Mouse (Mus musculus): Measurements from ENCODE around the gene Slc3a2. TPM values are rescaled to one million over a fixed set of nuclear protein-coding genes. Genes with fewer than 3 reads are reported as not detected.

The Slc3a2 gene
- total RNA-seq, 2 experiments from 2014 or later: 24.6 to 26.8 TPM

DNA sequence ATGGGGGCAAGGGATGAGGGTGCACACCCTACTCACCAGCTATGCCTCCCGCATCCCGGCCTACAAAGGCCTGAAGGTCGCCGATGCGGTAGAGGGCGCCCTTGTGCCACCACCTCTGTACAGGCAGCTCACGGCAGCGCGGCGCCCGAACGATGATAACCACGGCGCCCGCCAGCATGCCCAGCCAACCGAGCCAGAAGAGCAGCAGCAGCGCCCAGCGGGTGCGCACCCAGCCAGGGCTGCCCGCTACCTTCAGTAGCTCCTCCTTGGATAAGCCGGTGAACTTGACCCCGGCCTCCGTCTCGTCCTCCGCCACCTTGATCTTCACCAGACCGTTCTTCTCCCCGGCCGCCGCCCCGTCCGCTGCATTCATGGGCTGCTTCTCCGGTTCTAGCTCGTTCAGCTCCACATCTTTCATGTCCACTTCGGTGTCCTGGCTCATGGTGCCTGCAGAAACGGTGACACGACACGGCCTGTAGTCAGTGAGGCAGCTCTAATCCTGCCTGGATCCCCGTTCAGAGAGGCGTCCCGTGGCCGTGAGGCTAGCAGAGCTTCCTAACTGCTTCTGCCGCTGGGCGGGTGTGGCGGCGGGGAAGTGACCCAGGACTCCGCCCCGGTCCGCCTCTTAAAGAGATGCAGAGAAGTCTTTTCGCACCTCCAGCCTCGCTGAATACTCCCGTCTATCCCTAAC, 9.7 kb downstream of the Slc3a2 start:
- intact Hi-C loops (cut with DNase I; ENCODE audit: low total_unique reads): no loop called here
- DNase-seq: peak; percentile 92

DNA sequence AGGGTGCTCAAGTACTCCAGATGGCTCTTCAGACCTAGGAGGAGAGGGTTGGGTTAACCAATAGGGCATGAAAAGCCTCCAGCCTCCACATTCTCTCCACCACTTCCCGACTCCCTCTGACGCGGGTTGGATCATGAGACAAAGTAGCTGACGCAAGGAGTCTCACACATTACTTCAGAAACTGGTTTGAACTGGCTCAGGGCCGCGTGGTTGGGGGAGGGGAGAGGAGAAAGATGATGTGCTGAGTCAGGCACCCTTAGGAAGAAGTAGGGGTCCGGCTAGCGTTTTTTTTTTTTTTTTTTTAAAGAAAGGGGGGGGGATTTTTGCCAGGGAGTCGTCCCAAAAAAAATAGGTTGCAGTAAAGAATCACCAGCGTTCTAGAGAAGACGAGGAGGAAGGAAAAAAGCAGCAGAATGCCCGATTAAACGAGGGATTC, 10.3 kb downstream of the Slc3a2 start:
- peak; percentile 71 for DNase-seq
- intact Hi-C loops (cut with DNase I; ENCODE audit: low total_unique reads): no loop called here

DNA sequence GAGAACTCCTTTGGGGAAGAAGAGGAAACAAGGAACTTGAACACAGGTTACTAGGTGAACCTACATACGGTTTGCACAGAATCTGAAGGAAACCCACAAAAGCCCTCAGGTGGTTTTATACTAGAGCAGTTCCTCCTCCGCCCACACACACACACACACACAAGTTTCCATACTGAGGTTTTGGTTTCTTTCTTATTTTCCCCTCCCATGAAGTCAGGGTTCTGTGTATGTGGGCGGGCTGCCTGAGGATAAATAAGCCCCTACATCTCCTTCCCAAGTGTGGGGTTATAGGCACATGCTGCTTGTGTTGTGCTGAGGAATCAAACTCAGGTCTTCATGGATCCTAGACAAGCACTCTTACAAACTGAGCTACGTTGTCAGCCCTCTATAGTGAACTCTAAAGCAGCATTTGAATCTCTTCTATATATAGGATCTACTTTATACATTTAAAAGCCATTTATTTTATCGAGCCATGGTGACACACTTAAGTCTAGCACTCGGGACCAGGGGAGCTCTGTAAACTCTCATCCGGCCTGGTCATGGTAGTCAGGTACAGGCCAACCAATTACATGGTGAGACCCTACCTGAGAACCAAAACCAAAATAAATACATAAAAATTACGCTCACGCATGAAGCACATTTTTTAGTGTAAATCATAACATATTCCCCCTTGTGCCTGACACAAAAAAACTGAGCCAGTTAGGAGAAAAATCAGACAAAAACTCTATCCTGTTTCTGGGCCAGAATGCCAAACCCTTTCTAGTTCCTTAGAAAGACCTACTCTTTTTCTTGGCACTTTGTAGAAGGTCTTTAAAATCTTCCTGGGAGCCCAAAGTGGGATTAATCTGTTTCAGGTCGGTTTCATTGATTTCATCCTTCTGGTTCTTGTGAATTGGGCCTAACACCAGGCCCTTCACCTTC, 11.0 kb downstream of the Slc3a2 start:
- no peak for DNase-seq
- intact Hi-C loops (cut with DNase I; ENCODE audit: low total_unique reads): no loop called here

DNA sequence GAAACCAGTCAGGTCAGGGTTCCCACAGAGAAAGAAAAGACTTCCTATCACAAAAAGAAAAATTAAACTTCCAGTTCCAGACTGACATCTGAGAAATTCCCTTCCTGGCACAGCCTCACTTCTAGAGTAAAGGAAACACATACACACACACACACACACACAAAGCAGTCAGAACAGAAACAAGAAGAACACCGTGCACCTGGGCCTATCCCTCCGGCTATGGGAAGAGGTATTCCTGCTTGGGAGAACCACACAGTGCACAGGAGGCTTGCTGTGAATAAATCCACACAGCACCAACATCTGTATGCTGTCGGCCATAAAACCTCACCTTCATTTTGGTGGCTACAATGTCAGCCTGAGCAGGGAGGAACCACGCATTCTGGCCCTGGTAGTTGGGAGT, 11.7 kb downstream of the Slc3a2 start:
- DNase-seq: no peak
- intact Hi-C loops (cut with DNase I; ENCODE audit: low total_unique reads): no loop called here

DNA sequence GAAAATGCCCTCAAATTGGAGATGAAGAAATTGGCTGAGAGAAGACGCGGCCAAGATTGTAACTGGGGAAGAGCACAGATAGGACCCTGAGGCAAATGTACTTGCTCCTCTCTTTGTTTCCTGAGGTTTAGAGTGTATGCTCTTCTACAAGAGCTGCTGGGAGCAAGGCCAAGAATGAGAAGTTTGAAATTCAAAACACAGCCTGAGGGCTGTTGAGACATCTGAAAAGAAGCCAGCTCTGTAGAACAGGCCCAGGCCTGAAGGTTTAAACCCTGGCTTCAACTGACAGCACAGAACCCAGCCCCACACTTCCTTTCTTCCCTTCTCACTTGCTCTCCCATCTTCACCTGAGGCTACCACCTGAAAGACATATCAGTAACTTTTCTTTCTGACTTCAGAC, 13.1 kb downstream of the Slc3a2 start:
- DNase-seq: no peak
- intact Hi-C loops (cut with DNase I; ENCODE audit: low total_unique reads): no loop called here

DNA sequence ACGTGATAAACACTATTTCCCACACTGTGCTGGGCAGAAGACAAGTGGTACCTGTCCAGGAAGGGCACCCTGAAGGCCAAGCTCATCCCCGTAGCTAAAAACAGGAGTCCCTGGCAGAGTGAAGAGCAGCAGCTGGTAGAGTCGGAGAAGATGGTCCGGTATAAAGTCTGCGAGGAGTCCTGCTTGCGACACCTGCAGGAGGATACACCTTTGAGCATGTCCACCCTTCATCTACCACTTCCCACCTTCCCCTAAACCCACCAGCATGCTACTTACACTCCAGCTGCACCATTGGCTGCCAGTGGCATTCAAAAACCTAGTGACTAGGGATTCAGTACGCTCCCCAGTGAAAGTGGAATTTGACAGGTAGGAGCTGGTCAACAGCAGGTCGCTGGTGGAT, 14.2 kb downstream of the Slc3a2 start:
- intact Hi-C loops (cut with DNase I; ENCODE audit: low total_unique reads): no loop called here
- DNase-seq: no peak

DNA sequence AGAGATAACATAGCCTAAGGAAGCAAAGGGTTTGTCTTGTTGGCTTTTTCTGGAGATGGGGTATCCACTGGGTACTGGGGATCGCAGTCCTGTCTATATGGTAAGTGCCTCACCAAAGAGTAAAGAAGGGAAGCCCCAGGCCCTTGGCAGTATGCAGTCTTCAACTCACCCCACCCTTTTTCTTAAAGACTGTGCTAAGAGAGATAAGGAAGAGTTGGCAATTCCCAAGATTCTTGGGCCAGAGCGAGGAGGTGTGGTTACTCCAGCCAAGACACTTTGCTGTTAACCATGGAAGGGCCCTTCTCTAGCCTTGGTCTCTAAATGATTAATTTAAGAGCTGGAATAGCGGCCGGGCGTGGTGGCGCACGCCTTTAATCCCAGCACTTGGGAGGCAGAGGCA, 16.2 kb downstream of the Slc3a2 start:
- intact Hi-C loops (cut with DNase I; ENCODE audit: low total_unique reads): no loop called here
- no peak for DNase-seq

DNA sequence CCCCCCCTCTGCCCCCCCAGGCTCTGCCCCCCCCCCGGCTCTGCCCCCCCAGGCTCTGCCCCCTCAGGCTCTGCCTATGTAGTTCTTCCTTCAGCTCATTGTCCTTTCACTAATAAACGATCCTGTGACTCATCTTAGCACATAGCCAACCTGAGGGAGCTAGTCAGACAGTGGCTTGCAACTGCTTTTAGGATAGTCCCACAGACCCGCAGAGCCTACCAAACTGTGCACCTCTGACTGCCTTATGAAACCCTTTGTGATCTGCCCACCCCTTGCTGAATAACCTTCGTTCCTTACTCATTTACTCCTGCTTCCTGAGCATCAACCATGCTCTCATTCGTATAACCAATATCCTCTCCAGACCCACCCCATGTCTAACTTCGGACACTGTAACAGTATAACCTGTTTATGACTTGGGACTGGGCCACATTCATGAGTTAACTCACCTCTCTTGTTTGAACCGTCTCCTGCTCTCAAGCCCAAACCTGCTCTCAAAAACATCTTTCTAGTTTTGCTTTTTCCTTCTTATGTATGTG, 17.0 kb downstream of the Slc3a2 start:
- intact Hi-C loops (cut with DNase I; ENCODE audit: low total_unique reads): no loop called here
- no peak for DNase-seq

DNA sequence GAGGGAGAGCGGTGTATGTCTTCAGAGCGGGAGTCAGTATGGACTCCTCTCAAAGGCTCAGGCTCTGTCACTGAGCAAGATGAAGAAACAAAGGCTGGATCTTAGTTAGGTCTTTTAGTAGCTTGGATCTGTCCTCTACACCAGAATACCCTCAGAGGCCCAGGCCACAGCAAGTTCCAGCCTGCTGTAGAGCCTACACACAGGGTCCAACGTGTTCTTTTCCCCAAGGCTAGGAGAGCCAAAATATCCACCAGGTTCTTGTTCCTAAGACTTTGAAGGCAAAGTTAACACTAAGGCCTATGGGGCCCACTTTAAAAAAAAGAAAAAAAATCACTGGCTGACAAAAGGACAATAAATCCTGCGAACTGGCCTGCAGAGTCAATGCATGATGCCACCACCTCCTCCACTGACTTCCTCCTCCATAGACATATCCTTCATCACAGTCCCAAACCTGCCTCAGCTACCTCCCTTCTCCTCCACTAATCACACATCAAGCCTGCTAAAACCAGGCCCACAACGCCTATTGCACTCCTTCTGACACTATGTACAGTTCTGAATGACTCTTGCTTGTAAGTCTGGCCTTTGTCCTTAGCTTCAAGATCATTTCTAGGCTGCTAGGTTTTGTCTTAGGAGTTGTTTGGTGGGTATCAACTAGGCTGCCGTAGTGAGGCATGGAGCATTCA, 18.0 kb downstream of the Slc3a2 start:
- intact Hi-C loops (cut with DNase I; ENCODE audit: low total_unique reads): no loop called here
- DNase-seq: no peak

DNA sequence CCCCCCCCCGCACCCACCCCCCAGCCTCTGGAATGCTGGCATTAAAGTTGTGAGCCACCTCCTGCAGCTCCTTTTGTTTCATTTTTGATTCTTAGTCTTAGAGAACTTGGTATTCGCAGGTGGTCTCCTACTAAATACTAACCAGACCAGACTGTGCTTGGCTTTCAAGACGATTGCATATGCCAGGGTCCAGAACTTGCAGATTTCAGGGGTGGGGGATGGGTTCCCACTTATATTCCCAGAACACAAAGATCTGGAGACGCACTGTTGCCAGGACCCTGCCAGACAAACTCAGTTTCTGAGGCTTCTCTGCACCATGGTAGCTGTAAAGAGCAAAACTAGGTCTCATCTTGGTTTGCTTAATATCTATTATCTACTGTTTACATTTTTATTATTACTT, 19.6 kb downstream of the Slc3a2 start:
- intact Hi-C loops (cut with DNase I; ENCODE audit: low total_unique reads): no loop called here
- no peak for DNase-seq

DNA sequence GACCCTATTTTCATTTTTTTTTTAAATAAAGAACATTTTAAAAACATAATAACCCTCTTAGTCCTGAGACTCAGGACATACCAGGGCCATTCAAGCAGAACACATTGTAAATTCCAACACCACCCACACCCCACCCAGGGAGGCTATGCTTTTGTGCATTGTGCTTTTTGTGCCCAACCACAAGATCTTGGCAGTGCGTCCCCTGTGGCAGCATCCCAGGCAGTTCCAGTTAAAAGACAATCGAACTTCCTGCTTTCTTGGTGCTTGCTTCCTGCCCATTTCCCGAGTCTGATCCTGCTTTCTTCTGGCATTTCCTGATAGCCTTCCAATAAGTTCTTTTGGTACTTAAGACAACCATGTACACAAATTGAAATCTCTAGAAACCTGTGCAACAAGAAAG, 20.7 kb downstream of the Slc3a2 start:
- intact Hi-C loops (cut with DNase I; ENCODE audit: low total_unique reads): no loop called here
- DNase-seq: peak; percentile 23

DNA sequence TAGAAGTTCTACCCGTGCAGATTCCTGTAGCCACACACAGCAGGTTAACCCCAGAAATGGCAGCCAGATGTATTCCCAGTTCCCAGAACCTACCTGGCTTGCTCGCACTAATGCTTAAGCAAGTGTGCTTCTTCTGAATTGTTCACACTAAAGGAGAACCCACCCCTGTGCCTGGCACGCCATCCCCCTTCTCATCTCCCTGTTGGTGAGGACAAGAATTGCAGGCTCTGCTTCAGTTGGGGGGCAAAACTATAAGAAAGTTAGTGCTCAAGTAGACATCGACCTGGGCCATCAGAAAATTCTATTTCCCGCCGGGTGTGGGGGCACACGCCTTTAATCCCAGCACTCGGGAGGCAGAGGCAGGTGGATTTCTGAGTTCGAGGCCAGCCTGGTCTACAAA, 23.5 kb downstream of the Slc3a2 start:
- intact Hi-C loops (cut with DNase I; ENCODE audit: low total_unique reads): no loop called here

DNA sequence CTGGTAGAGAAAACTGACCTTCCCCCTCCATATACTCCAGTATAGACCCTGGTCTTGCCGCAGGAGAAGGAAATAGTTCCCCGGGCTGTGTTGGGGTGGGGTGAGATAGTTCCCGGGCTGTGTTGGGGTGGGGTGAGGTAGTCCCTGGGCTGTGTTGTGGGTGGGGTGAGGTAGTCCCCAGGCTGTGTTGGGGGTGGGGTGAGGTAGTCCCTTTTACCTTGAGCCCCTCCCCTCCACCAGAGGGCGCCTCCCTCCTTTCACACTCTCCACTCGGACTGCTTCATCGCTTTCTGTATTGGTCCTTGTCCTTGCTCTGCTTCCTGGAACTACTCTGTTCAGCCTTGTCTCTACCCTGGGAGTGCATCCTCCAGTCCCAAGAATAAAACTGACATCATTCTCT, 27.8 kb downstream of the Slc3a2 start:
- intact Hi-C loops (cut with DNase I; ENCODE audit: low total_unique reads): no loop called here

More for the DNA sequence above, 23.5 kb downstream of the Slc3a2 start:
- no peak for DNase-seq

DNA sequence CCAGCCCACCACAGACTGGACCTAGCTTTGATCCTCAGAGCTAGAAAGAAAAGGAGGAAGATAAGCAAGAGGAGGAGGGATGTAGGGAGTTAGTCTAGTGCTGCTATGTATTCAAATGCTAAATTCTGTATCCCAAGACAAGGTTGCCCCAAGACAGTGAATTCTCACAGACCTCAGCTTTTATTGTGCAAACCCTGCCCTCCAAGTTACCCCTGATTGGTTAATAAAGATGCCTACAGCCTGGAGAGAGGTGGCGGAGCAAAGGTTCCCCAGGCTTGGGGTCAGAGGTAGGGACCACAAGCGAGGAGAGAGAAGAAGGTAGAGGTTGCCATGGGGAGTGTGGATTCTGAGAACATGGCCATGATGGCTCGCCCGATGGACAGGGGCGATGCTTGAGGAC, 30.4 kb downstream of the Slc3a2 start:
- intact Hi-C loops (cut with DNase I; ENCODE audit: low total_unique reads): no loop called here
- DNase-seq: no peak

More for the DNA sequence above, 27.8 kb downstream of the Slc3a2 start:
- DNase-seq: no peak

DNA sequence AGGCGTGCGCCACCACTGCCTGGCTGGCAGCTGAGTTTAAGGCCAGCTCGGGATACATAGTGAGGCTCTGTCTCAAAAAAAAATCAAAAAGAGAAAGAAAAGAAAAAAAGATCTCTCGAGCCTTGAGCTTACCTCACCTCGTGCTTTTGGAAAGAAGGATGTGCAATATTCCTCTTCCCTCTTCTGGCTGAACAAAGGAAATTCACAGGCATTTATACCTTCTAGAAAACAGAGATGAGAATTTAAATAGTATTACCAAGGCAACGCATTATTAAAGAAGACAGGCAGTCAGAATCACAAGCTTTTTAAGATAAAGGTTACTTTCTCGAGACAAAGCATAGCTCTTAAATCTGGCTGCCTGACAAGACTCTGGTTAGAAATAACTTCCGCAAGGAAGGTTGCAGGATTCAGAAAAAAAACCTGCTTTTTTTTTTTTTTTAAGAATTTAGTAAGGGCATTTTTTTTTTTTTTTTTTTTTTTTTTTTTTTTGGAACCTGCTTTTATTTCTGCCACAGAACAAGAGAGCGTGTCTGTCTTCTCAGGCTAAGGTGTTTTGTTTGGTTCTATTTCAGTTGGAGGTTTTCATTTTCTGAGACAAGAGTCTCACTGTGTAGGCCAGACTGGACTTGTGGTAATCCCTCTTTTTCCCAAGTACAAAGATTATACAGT, 31.2 kb downstream of the Slc3a2 start:
- intact Hi-C loops (cut with DNase I; ENCODE audit: low total_unique reads): no loop called here
- DNase-seq: no peak

DNA sequence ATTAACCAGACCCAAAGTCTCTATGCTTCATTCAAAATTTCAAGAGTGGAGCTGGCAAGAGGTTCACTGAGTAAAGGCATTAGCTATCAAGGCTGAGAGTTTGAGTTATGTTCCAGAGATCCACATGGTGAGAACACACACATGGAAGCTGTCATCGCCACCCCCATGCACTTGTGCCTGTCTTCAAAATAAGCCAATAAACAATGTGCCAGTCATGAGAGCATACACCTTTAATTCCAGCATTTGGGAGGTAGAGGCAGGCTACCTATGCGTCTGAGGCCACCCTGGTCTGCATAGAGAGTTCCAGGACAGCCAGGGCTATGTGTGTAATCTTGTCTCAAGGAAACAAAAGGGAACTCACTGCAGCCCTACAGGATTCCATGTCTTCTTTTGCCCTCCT, 39.5 kb downstream of the Slc3a2 start:
- DNase-seq: no peak
- intact Hi-C loops (cut with DNase I; ENCODE audit: low total_unique reads): loop anchor here (2.0 kb wide), 1 partner anchor 105 kb away; no protein-coding TSS in a partner anchor

DNA sequence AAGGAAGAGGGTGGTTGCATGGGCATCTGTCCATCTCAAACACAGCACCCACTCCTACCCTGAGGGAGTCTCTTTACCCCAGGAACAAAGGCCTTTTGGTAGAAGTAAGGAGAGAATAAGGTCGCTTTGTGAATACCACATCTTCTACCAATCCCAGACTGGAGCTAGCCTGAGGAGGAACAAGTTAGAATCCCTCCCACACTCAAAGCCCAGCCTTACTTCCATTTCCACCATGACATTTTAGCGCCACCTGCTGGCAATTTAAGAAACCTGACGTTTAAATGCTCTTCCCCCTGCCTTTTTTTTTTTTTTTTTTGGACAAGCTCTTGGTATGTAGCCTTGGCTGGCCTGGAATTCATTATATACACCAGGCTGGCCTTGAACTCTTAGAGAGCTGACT, 40.2 kb downstream of the Slc3a2 start:
- DNase-seq: peak; percentile 63
- intact Hi-C loops (cut with DNase I; ENCODE audit: low total_unique reads): loop anchor here (2.0 kb wide), 1 partner anchor 104 kb away; no protein-coding TSS in a partner anchor

DNA sequence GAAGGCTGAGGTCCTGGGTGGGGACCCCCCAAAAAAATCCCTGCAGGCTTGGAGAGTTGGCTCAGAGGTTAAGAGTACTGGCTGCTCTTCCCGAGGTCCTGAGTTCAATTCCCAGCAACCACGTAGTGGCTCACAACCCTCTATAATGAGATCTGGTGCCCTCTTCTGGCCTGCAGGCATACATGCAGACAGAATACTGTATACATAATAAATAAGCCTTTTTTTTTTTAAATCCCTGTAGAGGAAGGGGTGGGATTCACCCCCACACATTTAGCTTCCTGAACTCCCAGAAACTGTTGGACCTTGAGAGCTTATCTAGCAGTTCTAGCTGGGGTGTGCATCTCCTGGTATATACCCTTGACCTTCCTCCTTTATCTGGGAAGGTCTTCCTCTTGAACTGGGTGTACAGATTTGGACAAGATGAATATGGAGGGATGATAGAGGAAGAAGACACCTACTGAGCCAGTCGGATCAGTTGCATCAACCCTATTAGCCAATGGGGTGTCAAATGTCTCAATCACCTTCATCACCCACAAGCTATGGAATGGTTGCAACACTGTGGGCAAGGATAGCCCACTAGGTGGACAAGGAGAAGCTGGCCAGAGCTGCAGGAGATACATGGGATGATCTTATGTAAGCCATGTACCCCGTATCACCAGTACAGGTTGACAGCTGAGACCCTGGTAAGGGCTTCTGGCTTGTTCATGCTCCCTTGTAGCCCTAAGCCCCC, 41.4 kb downstream of the Slc3a2 start:
- intact Hi-C loops (cut with DNase I; ENCODE audit: low total_unique reads): loop anchor here (2.0 kb wide), 1 partner anchor 103 kb away; no protein-coding TSS in a partner anchor
- DNase-seq: no peak

Measured in gastrocnemius, postnatal 14 days (tissue).